Mouse (Mus musculus): ENCODE data around the gene Trp53tg5. TPM values are rescaled to one million over a fixed set of nuclear protein-coding genes. Genes with fewer than 3 reads are reported as not detected.

Gene Trp53tg5
- polyA plus RNA-seq, 1 experiment, result not detected

DNA sequence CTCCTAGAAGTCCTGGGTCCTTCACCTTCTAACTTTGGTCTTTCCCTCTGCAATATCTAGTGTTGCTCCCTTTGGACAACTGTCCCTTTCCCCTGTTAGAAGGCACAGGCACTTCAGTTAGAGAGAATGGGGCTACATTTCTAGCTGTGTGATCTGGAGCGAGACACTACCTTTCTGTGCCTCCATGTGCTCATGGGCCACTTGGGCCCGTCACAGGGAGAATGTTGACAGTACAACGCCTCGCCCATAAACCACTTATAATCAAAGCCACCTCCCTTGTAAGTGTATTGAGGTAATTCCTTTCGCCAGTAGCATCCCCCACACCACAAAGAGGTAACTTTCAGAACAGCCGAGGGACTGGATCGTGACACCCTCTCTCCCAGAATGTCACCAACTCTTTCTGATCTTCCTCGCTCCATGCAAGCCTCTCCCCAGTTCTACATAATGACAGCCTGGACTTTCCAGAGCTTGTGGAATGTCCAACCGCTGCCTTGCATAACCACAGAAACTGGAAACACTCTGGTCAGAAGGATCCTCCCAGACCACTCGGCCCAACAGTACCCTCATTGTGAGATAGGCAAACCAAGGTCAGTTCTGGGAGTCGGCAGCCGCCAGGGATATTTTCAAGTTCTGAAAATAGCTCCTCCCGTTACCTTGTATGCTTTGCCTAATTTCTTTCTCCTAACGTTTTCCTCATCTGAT is 24.0 kb downstream of the Trp53tg5 start:
- Histone ChIP-seq H3K9ac (ENCODE audit: low read depth, poor library complexity, severe bottlenecking) (no peak overlapping the region), H3K36me3 (ENCODE audit: control insufficient read depth, insufficient read depth, low read length, poor library complexity, severe bottlenecking) (no peaks in the 10 kb centered on the region), H3K27me3 (ENCODE audit: control insufficient read depth, insufficient read depth, low read length, poor library complexity, severe bottlenecking) (no peaks in the 10 kb centered on the region), H3K4me1 (ENCODE audit: control insufficient read depth, insufficient read depth, low read length) (peaks cover 12% of the 10 kb centered on the region), H3K9me3 (replicated peaks; ENCODE audit: control insufficient read depth, insufficient read depth, low read length, poor library complexity, severe bottlenecking) (no peaks in the 10 kb centered on the region), H3K4me3 (ENCODE audit: low read depth, low read length) (no peak overlapping the region), H3K27ac (ENCODE audit: insufficient read depth, low read length) (no peak overlapping the region)
- TF ChIP-seq POLR2A (IDR thresholded peaks at IDR 0.05; ENCODE audit: insufficient read depth, low read length), result no peak

DNA sequence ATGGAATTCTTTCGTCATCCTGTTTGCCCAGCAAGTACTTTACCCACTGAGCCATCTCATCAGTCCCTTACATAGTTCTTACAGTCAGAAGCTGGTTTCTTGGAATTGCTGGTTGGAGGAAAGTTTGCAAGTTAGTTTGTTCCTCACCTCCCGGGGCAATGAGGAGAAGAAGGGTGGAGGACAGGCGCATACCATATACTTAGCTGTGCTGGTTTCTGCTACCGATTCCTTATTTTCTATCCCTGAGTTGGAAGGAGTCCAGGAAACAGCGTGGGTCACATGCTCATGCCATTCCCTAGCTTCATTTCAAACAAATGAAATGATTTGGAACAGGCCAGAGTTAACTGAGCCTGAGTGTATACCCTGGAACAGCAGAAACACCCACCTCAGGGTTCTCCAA is 24.6 kb downstream of the Trp53tg5 start:
- no peak overlapping the region for H3K4me3 ChIP-seq (ENCODE audit: low read depth, low read length)
- TF ChIP-seq EP300 (IDR thresholded peaks at IDR 0.05; ENCODE audit: insufficient read depth, low read depth, low read length) (no peak), POLR2A (IDR thresholded peaks at IDR 0.05; ENCODE audit: insufficient read depth, low read length) (no peak), CTCF (IDR thresholded peaks at IDR 0.05; ENCODE audit: low read depth, low read length) (no peak)
- peaks cover 12% of the 10 kb centered on the region for H3K4me1 ChIP-seq (ENCODE audit: control insufficient read depth, insufficient read depth, low read length)
- no peaks in the 10 kb centered on the region for H3K36me3 ChIP-seq (ENCODE audit: control insufficient read depth, insufficient read depth, low read length, poor library complexity, severe bottlenecking)
- no peaks in the 10 kb centered on the region for H3K9me3 ChIP-seq (replicated peaks; ENCODE audit: control insufficient read depth, insufficient read depth, low read length, poor library complexity, severe bottlenecking)
- no peak overlapping the region for H3K27ac ChIP-seq (ENCODE audit: insufficient read depth, low read length)
- H3K27me3 ChIP-seq (ENCODE audit: control insufficient read depth, insufficient read depth, low read length, poor library complexity, severe bottlenecking), result no peaks in the 10 kb centered on the region
- no peak overlapping the region for H3K9ac ChIP-seq (ENCODE audit: low read depth, poor library complexity, severe bottlenecking)

- Histone ChIP-seq H3K36me3 (ENCODE audit: control insufficient read depth, insufficient read depth, low read length, poor library complexity, severe bottlenecking) (no peaks in the 10 kb centered on the region), H3K27ac (ENCODE audit: insufficient read depth, low read length) (no peak overlapping the region), H3K9ac (ENCODE audit: low read depth, poor library complexity, severe bottlenecking) (no peak overlapping the region), H3K4me3 (ENCODE audit: low read depth, low read length) (no peak overlapping the region), H3K27me3 (ENCODE audit: control insufficient read depth, insufficient read depth, low read length, poor library complexity, severe bottlenecking) (no peaks in the 10 kb centered on the region), H3K9me3 (replicated peaks; ENCODE audit: control insufficient read depth, insufficient read depth, low read length, poor library complexity, severe bottlenecking) (no peaks in the 10 kb centered on the region), H3K4me1 (ENCODE audit: control insufficient read depth, insufficient read depth, low read length) (peaks cover 10% of the 10 kb centered on the region)
- no peak for TF ChIP-seq CTCF (IDR thresholded peaks at IDR 0.05; ENCODE audit: low read depth, low read length)
- TF ChIP-seq EP300 (IDR thresholded peaks at IDR 0.05; ENCODE audit: insufficient read depth, low read depth, low read length), result no peak
- TF ChIP-seq POLR2A (IDR thresholded peaks at IDR 0.05; ENCODE audit: insufficient read depth, low read length), result no peak
Observed at GRCm38 (mm10) chr2:164448140-164448539, 25.4 kb downstream of the Trp53tg5 start.

GRCm38 (mm10) chr2:164446086-164446469 is 27.4 kb downstream of the Trp53tg5 start:
- Histone ChIP-seq H3K27ac (ENCODE audit: insufficient read depth, low read length) (no peak overlapping the region), H3K27me3 (ENCODE audit: control insufficient read depth, insufficient read depth, low read length, poor library complexity, severe bottlenecking) (no peaks in the 10 kb centered on the region), H3K4me3 (ENCODE audit: low read depth, low read length) (no peak overlapping the region), H3K9ac (ENCODE audit: low read depth, poor library complexity, severe bottlenecking) (no peak overlapping the region; the same call in 1 of the 2 replicates), H3K9me3 (replicated peaks; ENCODE audit: control insufficient read depth, insufficient read depth, low read length, poor library complexity, severe bottlenecking) (no peaks in the 10 kb centered on the region), H3K4me1 (ENCODE audit: control insufficient read depth, insufficient read depth, low read length) (peaks cover 4% of the 10 kb centered on the region), H3K36me3 (ENCODE audit: control insufficient read depth, insufficient read depth, low read length, poor library complexity, severe bottlenecking) (no peaks in the 10 kb centered on the region)
- TF ChIP-seq CTCF (IDR thresholded peaks at IDR 0.05; ENCODE audit: low read depth, low read length), result no peak
- no peak for TF ChIP-seq EP300 (IDR thresholded peaks at IDR 0.05; ENCODE audit: insufficient read depth, low read depth, low read length)
- TF ChIP-seq POLR2A (IDR thresholded peaks at IDR 0.05; ENCODE audit: insufficient read depth, low read length), result no peak

DNA sequence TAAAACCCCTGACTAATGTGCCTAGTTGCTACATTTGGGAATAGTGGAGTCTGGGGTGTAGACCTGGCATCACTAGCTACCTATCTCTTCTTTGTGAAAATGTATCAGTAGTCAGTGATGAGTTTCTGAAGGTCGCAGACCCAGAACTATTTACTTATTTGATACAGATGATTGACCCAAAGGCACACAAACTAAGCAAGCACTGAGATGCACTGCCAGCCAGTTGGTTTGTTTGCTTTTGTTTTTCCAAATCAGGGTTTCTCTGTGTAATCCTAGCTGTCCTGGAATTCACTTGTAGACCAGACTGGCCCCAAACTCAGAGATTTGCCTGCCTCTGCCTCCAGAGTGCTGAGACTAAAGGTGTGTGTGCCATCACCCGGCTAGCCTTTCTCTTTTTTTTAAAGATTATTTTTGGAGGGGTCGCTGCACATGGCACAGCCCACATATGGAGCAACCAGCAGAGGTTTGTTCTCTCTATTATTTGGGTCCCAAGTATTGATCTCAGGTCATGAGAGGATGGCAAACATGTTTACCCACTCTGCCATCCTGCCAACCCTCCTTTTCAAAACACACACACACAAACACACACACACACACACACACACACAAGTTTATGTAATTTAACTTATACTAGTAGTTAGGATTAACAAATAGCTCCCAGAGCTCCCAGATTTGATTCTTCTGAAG is 28.0 kb downstream of the Trp53tg5 start:
- H3K27me3 ChIP-seq (ENCODE audit: control insufficient read depth, insufficient read depth, low read length, poor library complexity, severe bottlenecking), result no peaks in the 10 kb centered on the region
- peak overlapping the region; percentile 70 for H3K27ac ChIP-seq (ENCODE audit: insufficient read depth, low read length)
- no peak overlapping the region for H3K4me3 ChIP-seq (ENCODE audit: low read depth, low read length)
- peaks cover 5% of the 10 kb centered on the region for H3K4me1 ChIP-seq (ENCODE audit: control insufficient read depth, insufficient read depth, low read length)
- no peaks in the 10 kb centered on the region for H3K9me3 ChIP-seq (replicated peaks; ENCODE audit: control insufficient read depth, insufficient read depth, low read length, poor library complexity, severe bottlenecking)
- no peak for TF ChIP-seq CTCF (IDR thresholded peaks at IDR 0.05; ENCODE audit: low read depth, low read length)
- TF ChIP-seq POLR2A (IDR thresholded peaks at IDR 0.05; ENCODE audit: insufficient read depth, low read length), result no peak
- TF ChIP-seq EP300 (IDR thresholded peaks at IDR 0.05; ENCODE audit: insufficient read depth, low read depth, low read length), result no peak
- peak overlapping the region; percentile 28; the same call in 1 of the 2 replicates for H3K9ac ChIP-seq (ENCODE audit: low read depth, poor library complexity, severe bottlenecking)
- no peaks in the 10 kb centered on the region for H3K36me3 ChIP-seq (ENCODE audit: control insufficient read depth, insufficient read depth, low read length, poor library complexity, severe bottlenecking)

- Histone ChIP-seq H3K4me1 (ENCODE audit: control insufficient read depth, insufficient read depth, low read length) (peaks cover 9% of the 10 kb centered on the region), H3K27me3 (ENCODE audit: control insufficient read depth, insufficient read depth, low read length, poor library complexity, severe bottlenecking) (no peaks in the 10 kb centered on the region), H3K9ac (ENCODE audit: low read depth, poor library complexity, severe bottlenecking) (peak overlapping the region; percentile 49), H3K27ac (ENCODE audit: insufficient read depth, low read length) (peak overlapping the region; percentile 87), H3K4me3 (ENCODE audit: low read depth, low read length) (no peak overlapping the region), H3K36me3 (ENCODE audit: control insufficient read depth, insufficient read depth, low read length, poor library complexity, severe bottlenecking) (no peaks in the 10 kb centered on the region), H3K9me3 (replicated peaks; ENCODE audit: control insufficient read depth, insufficient read depth, low read length, poor library complexity, severe bottlenecking) (no peaks in the 10 kb centered on the region)
- TF ChIP-seq CTCF (IDR thresholded peaks at IDR 0.05; ENCODE audit: low read depth, low read length) (no peak), POLR2A (IDR thresholded peaks at IDR 0.05; ENCODE audit: insufficient read depth, low read length) (no peak), EP300 (IDR thresholded peaks at IDR 0.05; ENCODE audit: insufficient read depth, low read depth, low read length) (no peak)
Observed at GRCm38 (mm10) chr2:164444701-164445100, 28.8 kb downstream of the Trp53tg5 start.
